Mouse (Mus musculus): ENCODE data around the gene Lmbr1. TPM values are rescaled to one million over a fixed set of nuclear protein-coding genes. Genes with fewer than 3 reads are reported as not detected.

Gene Lmbr1
- polyA plus RNA-seq, 1 experiment, result 1.5 TPM

- no peaks in the 10 kb centered on the region for H3K27me3 ChIP-seq (ENCODE audit: control insufficient read depth, insufficient read depth, low read length)
- no peak overlapping the region for H3K27ac ChIP-seq (ENCODE audit: control insufficient read depth, insufficient read depth, low read length)
- DNase-seq, result peak; percentile 1
- no peak for TF ChIP-seq CTCF (IDR thresholded peaks at IDR 0.05; ENCODE audit: borderline replicate concordance, control insufficient read depth, extremely low read depth, insufficient read depth, low read length, poor library complexity)
- TF ChIP-seq POLR2A (IDR thresholded peaks at IDR 0.05; ENCODE audit: control insufficient read depth, extremely low read depth, insufficient read depth, low read length, poor library complexity), result no peak
- H3K36me3 ChIP-seq (ENCODE audit: control insufficient read depth, insufficient read depth, low read length), result no peaks in the 10 kb centered on the region
- H3K4me1 ChIP-seq (replicated peaks; ENCODE audit: control insufficient read depth, insufficient read depth, low read length), result no peaks in the 10 kb centered on the region
- 56% methylated on average over 5 of the region's 5 CpGs for WGBS
- no peak overlapping the region for H3K4me3 ChIP-seq (ENCODE audit: control insufficient read depth, insufficient read depth, low read length)
Observed at GRCm38 (mm10) chr5:29335836-29336235, 42.4 kb downstream of the Lmbr1 start.

- H3K4me1 ChIP-seq (replicated peaks; ENCODE audit: control insufficient read depth, insufficient read depth, low read length), result no peaks in the 10 kb centered on the region
- no peak overlapping the region for H3K27ac ChIP-seq (ENCODE audit: control insufficient read depth, insufficient read depth, low read length)
- no peaks in the 10 kb centered on the region for H3K36me3 ChIP-seq (ENCODE audit: control insufficient read depth, insufficient read depth, low read length)
- WGBS, result 97% methylated on average over 2 of the region's 2 CpGs
- no peak overlapping the region for H3K4me3 ChIP-seq (ENCODE audit: control insufficient read depth, insufficient read depth, low read length)
- TF ChIP-seq CTCF (IDR thresholded peaks at IDR 0.05; ENCODE audit: borderline replicate concordance, control insufficient read depth, extremely low read depth, insufficient read depth, low read length, poor library complexity) (no peak), POLR2A (IDR thresholded peaks at IDR 0.05; ENCODE audit: control insufficient read depth, extremely low read depth, insufficient read depth, low read length, poor library complexity) (no peak)
- H3K27me3 ChIP-seq (ENCODE audit: control insufficient read depth, insufficient read depth, low read length), result no peaks in the 10 kb centered on the region
- DNase-seq, result no peak
Observed at GRCm38 (mm10) chr5:29322503-29322902, 55.7 kb downstream of the Lmbr1 start.

- no peak for DNase-seq
- 64% methylated on average over 3 of the region's 3 CpGs for WGBS
- Histone ChIP-seq H3K27me3 (ENCODE audit: control insufficient read depth, insufficient read depth, low read length) (no peaks in the 10 kb centered on the region), H3K27ac (ENCODE audit: control insufficient read depth, insufficient read depth, low read length) (no peak overlapping the region), H3K36me3 (ENCODE audit: control insufficient read depth, insufficient read depth, low read length) (no peaks in the 10 kb centered on the region), H3K4me1 (replicated peaks; ENCODE audit: control insufficient read depth, insufficient read depth, low read length) (no peaks in the 10 kb centered on the region), H3K4me3 (ENCODE audit: control insufficient read depth, insufficient read depth, low read length) (no peak overlapping the region)
- TF ChIP-seq CTCF (IDR thresholded peaks at IDR 0.05; ENCODE audit: borderline replicate concordance, control insufficient read depth, extremely low read depth, insufficient read depth, low read length, poor library complexity), result no peak
- no peak for TF ChIP-seq POLR2A (IDR thresholded peaks at IDR 0.05; ENCODE audit: control insufficient read depth, extremely low read depth, insufficient read depth, low read length, poor library complexity)
Observed at GRCm38 (mm10) chr5:29309191-29309590, 69.0 kb downstream of the Lmbr1 start.

- 31% methylated on average over 2 of the region's 2 CpGs for WGBS
- no peak for TF ChIP-seq POLR2A (IDR thresholded peaks at IDR 0.05; ENCODE audit: control insufficient read depth, extremely low read depth, insufficient read depth, low read length, poor library complexity)
- no peak for TF ChIP-seq CTCF (IDR thresholded peaks at IDR 0.05; ENCODE audit: borderline replicate concordance, control insufficient read depth, extremely low read depth, insufficient read depth, low read length, poor library complexity)
Observed at GRCm38 (mm10) chr5:29293194-29293593, 85.0 kb downstream of the Lmbr1 start.

GRCm38 (mm10) chr5:29290110-29290509 is 88.1 kb downstream of the Lmbr1 start:
- TF ChIP-seq CTCF (IDR thresholded peaks at IDR 0.05; ENCODE audit: borderline replicate concordance, control insufficient read depth, extremely low read depth, insufficient read depth, low read length, poor library complexity) (no peak), POLR2A (IDR thresholded peaks at IDR 0.05; ENCODE audit: control insufficient read depth, extremely low read depth, insufficient read depth, low read length, poor library complexity) (no peak)
- Histone ChIP-seq H3K4me1 (replicated peaks; ENCODE audit: control insufficient read depth, insufficient read depth, low read length) (no peaks in the 10 kb centered on the region), H3K4me3 (ENCODE audit: control insufficient read depth, insufficient read depth, low read length) (no peak overlapping the region), H3K27ac (ENCODE audit: control insufficient read depth, insufficient read depth, low read length) (no peak overlapping the region), H3K27me3 (ENCODE audit: control insufficient read depth, insufficient read depth, low read length) (no peaks in the 10 kb centered on the region), H3K36me3 (ENCODE audit: control insufficient read depth, insufficient read depth, low read length) (no peaks in the 10 kb centered on the region)
- 93% methylated on average over 3 of the region's 3 CpGs for WGBS
- no peak for DNase-seq

More at GRCm38 (mm10) chr5:29293194-29293593, 85.0 kb downstream of the Lmbr1 start:
- no peak overlapping the region for H3K4me3 ChIP-seq (ENCODE audit: control insufficient read depth, insufficient read depth, low read length)
- H3K27ac ChIP-seq (ENCODE audit: control insufficient read depth, insufficient read depth, low read length), result no peak overlapping the region
- no peaks in the 10 kb centered on the region for H3K4me1 ChIP-seq (replicated peaks; ENCODE audit: control insufficient read depth, insufficient read depth, low read length)
- no peaks in the 10 kb centered on the region for H3K27me3 ChIP-seq (ENCODE audit: control insufficient read depth, insufficient read depth, low read length)
- no peaks in the 10 kb centered on the region for H3K36me3 ChIP-seq (ENCODE audit: control insufficient read depth, insufficient read depth, low read length)
- peak; percentile 53 for DNase-seq

GRCm38 (mm10) chr5:29289703-29290102 is 88.5 kb downstream of the Lmbr1 start:
- WGBS, result 70% methylated on average over 6 of the region's 6 CpGs
- H3K36me3 ChIP-seq (ENCODE audit: control insufficient read depth, insufficient read depth, low read length), result no peaks in the 10 kb centered on the region
- no peak overlapping the region for H3K4me3 ChIP-seq (ENCODE audit: control insufficient read depth, insufficient read depth, low read length)
- no peak overlapping the region for H3K27ac ChIP-seq (ENCODE audit: control insufficient read depth, insufficient read depth, low read length)
- TF ChIP-seq POLR2A (IDR thresholded peaks at IDR 0.05; ENCODE audit: control insufficient read depth, extremely low read depth, insufficient read depth, low read length, poor library complexity) (no peak), CTCF (IDR thresholded peaks at IDR 0.05; ENCODE audit: borderline replicate concordance, control insufficient read depth, extremely low read depth, insufficient read depth, low read length, poor library complexity) (no peak)
- no peaks in the 10 kb centered on the region for H3K27me3 ChIP-seq (ENCODE audit: control insufficient read depth, insufficient read depth, low read length)
- no peaks in the 10 kb centered on the region for H3K4me1 ChIP-seq (replicated peaks; ENCODE audit: control insufficient read depth, insufficient read depth, low read length)
- DNase-seq, result no peak

- Histone ChIP-seq H3K27me3 (ENCODE audit: control insufficient read depth, insufficient read depth, low read length) (no peaks in the 10 kb centered on the region), H3K4me1 (replicated peaks; ENCODE audit: control insufficient read depth, insufficient read depth, low read length) (no peaks in the 10 kb centered on the region), H3K27ac (ENCODE audit: control insufficient read depth, insufficient read depth, low read length) (no peak overlapping the region), H3K4me3 (ENCODE audit: control insufficient read depth, insufficient read depth, low read length) (no peak overlapping the region), H3K36me3 (ENCODE audit: control insufficient read depth, insufficient read depth, low read length) (no peaks in the 10 kb centered on the region)
- DNase-seq, result no peak
- TF ChIP-seq POLR2A (IDR thresholded peaks at IDR 0.05; ENCODE audit: control insufficient read depth, extremely low read depth, insufficient read depth, low read length, poor library complexity) (no peak), CTCF (IDR thresholded peaks at IDR 0.05; ENCODE audit: borderline replicate concordance, control insufficient read depth, extremely low read depth, insufficient read depth, low read length, poor library complexity) (no peak)
- WGBS, result 93% methylated on average over 3 of the region's 3 CpGs
Observed at GRCm38 (mm10) chr5:29281081-29281480, 97.1 kb downstream of the Lmbr1 start.
